ENCODE assay signal across 23 mouse cellular contexts in genomic region chr11:5139372-5139771, GRCm38 (mm10). TPM values are rescaled to one million over a fixed set of nuclear protein-coding genes. Genes with fewer than 3 reads are reported as not detected.
DNase-seq lines count a peak whose midpoint lies in the region; ATAC-seq and TF ChIP-seq lines count a peak whose summit lies in the region.
"Had no signal": no experiment of that assay in that cellular context is flagged by ENCODE, and none has a peak within 500 bp of the region (broad histone marks: within the 10 kb centered on the region; RNA-seq: fewer than 3 reads in every experiment).

No protein-coding gene starts in this region.

- TF ChIP-seq POLR2A in kidney, adult 2 months (IDR thresholded peaks at IDR 0.05; ENCODE audit: low read depth, low read length): no peak

- no peak for ATAC-seq in midbrain, embryonic 11.5 days (ENCODE audit: low FRiP score)
- ATAC-seq in liver, embryonic 14.5 days (ENCODE audit: insufficient read depth): peak; percentile 42
- ATAC-seq in stomach, embryonic 16.5 days (ENCODE audit: insufficient read depth, low FRiP score): no peak
- no peak for ATAC-seq in kidney, embryonic 15.5 days (replicated peaks; ENCODE audit: low FRiP score)
- ATAC-seq in heart, embryonic 12.5 days (ENCODE audit: insufficient number of reproducible peaks, low FRiP score): no peak
- ATAC-seq: forebrain, postnatal 0 days; midbrain, embryonic 15.5 days; Patski had no signal

- H3K4me1 ChIP-seq in midbrain, embryonic 10.5 days: peaks cover 22% of the 10 kb centered on the region
- H3K4me1 ChIP-seq in midbrain, embryonic 11.5 days (ENCODE audit: control insufficient read depth, insufficient read depth, low read length): no peaks in the 10 kb centered on the region
- H3K4me1 ChIP-seq in liver, embryonic 14.5 days (replicated peaks; ENCODE audit: control insufficient read depth in 2 of 2, insufficient read depth in 2 of 2, low read length in 1 of 2): peaks cover 0 to 11% of the 10 kb centered on the region in 2 experiments; a peak in 2 of 4 replicates
- peaks cover 39% of the 10 kb centered on the region for H3K4me1 ChIP-seq in stomach, embryonic 16.5 days (ENCODE audit: control insufficient read depth, insufficient read depth, low read length)
- H3K4me1 ChIP-seq in kidney, embryonic 15.5 days: peaks cover 44% of the 10 kb centered on the region
- no peaks in the 10 kb centered on the region for H3K4me1 ChIP-seq in kidney, adult 2 months (ENCODE audit: control insufficient read depth, insufficient read depth, low read length)
- H3K4me1 ChIP-seq in heart, embryonic 12.5 days (replicated peaks): peaks cover 26% of the 10 kb centered on the region

- H3K9ac ChIP-seq in midbrain, embryonic 11.5 days (ENCODE audit: low read length): no peak overlapping the region
- no peak overlapping the region for H3K9ac ChIP-seq in liver, embryonic 14.5 days (replicated peaks)
- H3K9ac ChIP-seq in stomach, embryonic 16.5 days (ENCODE audit: low read length): peak overlapping the region; percentile 40
- no peak overlapping the region for H3K9ac ChIP-seq in kidney, embryonic 15.5 days
- H3K9ac ChIP-seq in heart, embryonic 12.5 days: no peak overlapping the region
- H3K9ac ChIP-seq: forebrain, postnatal 0 days; heart, embryonic 13.5 days; hindbrain, embryonic 13.5 days; lung, embryonic 14.5 days; midbrain, embryonic 15.5 days had no signal

- no peaks in the 10 kb centered on the region for H3K27me3 ChIP-seq in midbrain, embryonic 10.5 days (ENCODE audit: low read depth, poor library complexity, severe bottlenecking)
- no peaks in the 10 kb centered on the region for H3K27me3 ChIP-seq in midbrain, embryonic 11.5 days (ENCODE audit: control insufficient read depth, insufficient read depth, low read length)
- H3K27me3 ChIP-seq in liver, embryonic 14.5 days (ENCODE audit: control insufficient read depth, insufficient read depth, low read length): no peaks in the 10 kb centered on the region
- no peaks in the 10 kb centered on the region for H3K27me3 ChIP-seq in stomach, embryonic 16.5 days (ENCODE audit: control insufficient read depth, insufficient read depth, low read length)
- no peaks in the 10 kb centered on the region for H3K27me3 ChIP-seq in kidney, embryonic 15.5 days
- H3K27me3 ChIP-seq in kidney, adult 2 months (replicated peaks; ENCODE audit: control insufficient read depth, insufficient read depth, low read length): no peaks in the 10 kb centered on the region
- no peaks in the 10 kb centered on the region for H3K27me3 ChIP-seq in heart, embryonic 12.5 days (replicated peaks)
- H3K27me3 ChIP-seq: heart, embryonic 13.5 days; hindbrain, embryonic 13.5 days; midbrain, embryonic 15.5 days had no signal

- no peak for TF ChIP-seq CTCF in liver, embryonic 14.5 days (IDR thresholded peaks at IDR 0.05; ENCODE audit: low read depth)
- TF ChIP-seq CTCF in kidney, adult 2 months (conservative IDR thresholded peaks at IDR 0.05; ENCODE audit: insufficient read depth, insufficient read length, low read depth, low read length): no peak

- no peak for TF ChIP-seq EP300 in liver, embryonic 14.5 days (IDR thresholded peaks at IDR 0.05; ENCODE audit: low read depth)

- WGBS in midbrain, embryonic 10.5 days: 75% methylated on average over 9 of the region's 9 CpGs
- 79% methylated on average over 9 of the region's 9 CpGs for WGBS in midbrain, embryonic 11.5 days
- WGBS in liver, embryonic 14.5 days (ENCODE audit: insufficient replicate concordance): 65% methylated on average over 9 of the region's 9 CpGs
- 37% methylated on average over 9 of the region's 9 CpGs for WGBS in stomach, embryonic 16.5 days
- WGBS in kidney, embryonic 15.5 days: 50% methylated on average over 9 of the region's 9 CpGs
- WGBS in kidney, adult 2 months: 85% methylated on average over 9 of the region's 9 CpGs
- WGBS in heart, embryonic 12.5 days: 82% methylated on average over 9 of the region's 9 CpGs

- H3K4me3 ChIP-seq in midbrain, embryonic 10.5 days: no peak overlapping the region
- H3K4me3 ChIP-seq in midbrain, embryonic 11.5 days (ENCODE audit: low read depth, low read length): no peak overlapping the region
- no peak overlapping the region for H3K4me3 ChIP-seq in liver, embryonic 14.5 days (ENCODE audit: insufficient read depth in 1 of 2, low read depth in 2 of 2, low read length in 2 of 2)
- H3K4me3 ChIP-seq in stomach, embryonic 16.5 days (replicated peaks; ENCODE audit: low read length): no peak overlapping the region
- H3K4me3 ChIP-seq in kidney, embryonic 15.5 days (replicated peaks): no peak overlapping the region
- H3K4me3 ChIP-seq in kidney, adult 2 months (ENCODE audit: insufficient read depth, low read depth, low read length): no peak overlapping the region
- H3K4me3 ChIP-seq in heart, embryonic 12.5 days: no peak overlapping the region
- H3K4me3 ChIP-seq: heart, embryonic 13.5 days; hindbrain, embryonic 13.5 days; left cerebral cortex, adult 2 months; limb, embryonic 10.5 days; midbrain, embryonic 15.5 days; myocyte had no signal

- H3K4me2 ChIP-seq in midbrain, embryonic 11.5 days: no peak overlapping the region
- H3K4me2 ChIP-seq in liver, embryonic 14.5 days (ENCODE audit: low read depth): 0 out of 2 replicates have a peak overlapping the region, but pooled peaks have one; percentile 2
- H3K4me2 ChIP-seq in stomach, embryonic 16.5 days (ENCODE audit: low read depth, low read length): peak overlapping the region; percentile 29
- H3K4me2 ChIP-seq in kidney, embryonic 15.5 days: no peak overlapping the region
- H3K4me2 ChIP-seq in heart, embryonic 12.5 days: no peak overlapping the region
- H3K4me2 ChIP-seq: heart, embryonic 13.5 days; hindbrain, embryonic 13.5 days; lung, embryonic 14.5 days; midbrain, embryonic 15.5 days had no signal

- H3K36me3 ChIP-seq in midbrain, embryonic 10.5 days: peaks cover 11% of the 10 kb centered on the region
- H3K36me3 ChIP-seq in midbrain, embryonic 11.5 days (ENCODE audit: control insufficient read depth, insufficient read depth, low read length): no peaks in the 10 kb centered on the region
- H3K36me3 ChIP-seq in liver, embryonic 14.5 days (replicated peaks; ENCODE audit: control insufficient read depth, insufficient read depth, low read depth): no peaks in the 10 kb centered on the region
- no peaks in the 10 kb centered on the region for H3K36me3 ChIP-seq in stomach, embryonic 16.5 days (ENCODE audit: control insufficient read depth, insufficient read depth, low read length)
- H3K36me3 ChIP-seq in kidney, embryonic 15.5 days: peaks cover 25% of the 10 kb centered on the region
- H3K36me3 ChIP-seq in kidney, adult 2 months (ENCODE audit: control insufficient read depth, insufficient read depth, low read length): no peaks in the 10 kb centered on the region
- H3K36me3 ChIP-seq in heart, embryonic 12.5 days: no peaks in the 10 kb centered on the region
- H3K36me3 ChIP-seq: heart, embryonic 13.5 days; hindbrain, embryonic 13.5 days; limb, embryonic 10.5 days; midbrain, embryonic 15.5 days had no signal

- peak overlapping the region; percentile 52; the same call in 1 of the 2 replicates for H3K27ac ChIP-seq in midbrain, embryonic 10.5 days (replicated peaks)
- no peak overlapping the region for H3K27ac ChIP-seq in midbrain, embryonic 11.5 days (ENCODE audit: low read depth, low read length)
- no peak overlapping the region for H3K27ac ChIP-seq in liver, embryonic 14.5 days
- peak overlapping the region; percentile 73 for H3K27ac ChIP-seq in stomach, embryonic 16.5 days (ENCODE audit: low read length)
- no peak overlapping the region for H3K27ac ChIP-seq in kidney, embryonic 15.5 days
- no peak overlapping the region for H3K27ac ChIP-seq in kidney, adult 2 months (ENCODE audit: insufficient read depth, low read depth, low read length)
- H3K27ac ChIP-seq in heart, embryonic 12.5 days (ENCODE audit: poor library complexity, severe bottlenecking): no peak overlapping the region
- H3K27ac ChIP-seq: heart, embryonic 13.5 days; hindbrain, embryonic 13.5 days; left cerebral cortex, adult 2 months; limb, embryonic 10.5 days; midbrain, embryonic 15.5 days had no signal

- no peak for DNase-seq in midbrain, embryonic 10.5 days (ENCODE audit: low spot score)
- no peak for DNase-seq in midbrain, embryonic 11.5 days (ENCODE audit: low spot score, missing footprints)
- peak; percentile 43 for DNase-seq in liver
- DNase-seq in liver, embryonic 14.5 days (ENCODE audit: low read depth in 3 of 3, low spot score in 3 of 3): peak in 1 of 3 experiments; percentile 26
- no peak for DNase-seq in kidney, adult 2 months
- DNase-seq: adrenal gland, postnatal 14 days; cerebellum, postnatal 14 days; forebrain, postnatal 0 days; kidney, adult 11 months; kidney, postnatal 10 days; right cerebral cortex, postnatal 14 days; thymus, postnatal 36 days had no signal

- H3K9me3 ChIP-seq in midbrain, embryonic 10.5 days (replicated peaks): no peaks in the 10 kb centered on the region
- no peaks in the 10 kb centered on the region for H3K9me3 ChIP-seq in midbrain, embryonic 11.5 days (ENCODE audit: control insufficient read depth, low read length)
- H3K9me3 ChIP-seq in liver, embryonic 14.5 days (ENCODE audit: control insufficient read depth, low read length): no peaks in the 10 kb centered on the region
- no peaks in the 10 kb centered on the region for H3K9me3 ChIP-seq in stomach, embryonic 16.5 days (replicated peaks; ENCODE audit: control insufficient read depth, low read length)
- no peaks in the 10 kb centered on the region for H3K9me3 ChIP-seq in kidney, embryonic 15.5 days (replicated peaks)
- H3K9me3 ChIP-seq in heart, embryonic 12.5 days (replicated peaks): no peaks in the 10 kb centered on the region
- H3K9me3 ChIP-seq: heart, embryonic 13.5 days; hindbrain, embryonic 13.5 days; limb, embryonic 10.5 days; midbrain, embryonic 15.5 days had no signal

RNA-seq across cellular contexts. Expression of gene Emid1, which starts 12.7 kb away (rescaled TPM):
- 21.9 and 28.2 TPM in 2 replicates for polyA plus RNA-seq in midbrain, embryonic 10.5 days (2016; fragmentation: Nextera tagmentation; extraction: Ambion mirVana)
- 12.3 and 13.7 TPM in 2 replicates for polyA plus RNA-seq in midbrain, embryonic 11.5 days (2014; fragmentation: Nextera tagmentation; extraction: Ambion mirVana)
- polyA plus RNA-seq in liver, embryonic 14.5 days (2012; rRNA removed): 1.3 and 1.5 TPM in 2 replicates
- 1.3 and 1.9 TPM in 2 replicates for polyA plus RNA-seq in liver, embryonic 14.5 days (2014; fragmentation: Nextera tagmentation; extraction: Ambion mirVana)
- 59.1 and 60.4 TPM in 2 replicates for polyA plus RNA-seq in stomach, embryonic 16.5 days (2015; fragmentation: Nextera tagmentation; extraction: Ambion mirVana)
- 190 and 191 TPM in 2 replicates for polyA plus RNA-seq in kidney, embryonic 15.5 days (2015; fragmentation: Nextera tagmentation; extraction: Ambion mirVana)
- polyA plus RNA-seq in kidney, adult 2 months (2012; rRNA removed): 21.9 and 23.2 TPM in 2 replicates
- 9.0 and 10.0 TPM in 2 replicates for polyA plus RNA-seq in heart, embryonic 12.5 days (2016; fragmentation: Nextera tagmentation; extraction: Ambion mirVana)
- polyA plus RNA-seq: Patski had no signal

RNA-seq across cellular contexts. Expression of gene Ewsr1, which starts 40.3 kb away (rescaled TPM):
- polyA plus RNA-seq in midbrain, embryonic 10.5 days (2016; fragmentation: Nextera tagmentation; extraction: Ambion mirVana): 903 and 985 TPM in 2 replicates
- 419 and 422 TPM in 2 replicates for polyA plus RNA-seq in midbrain, embryonic 11.5 days (2014; fragmentation: Nextera tagmentation; extraction: Ambion mirVana)
- 185 and 220 TPM in 2 replicates for polyA plus RNA-seq in liver, embryonic 14.5 days (2012; rRNA removed)
- 113 and 132 TPM in 2 replicates for polyA plus RNA-seq in liver, embryonic 14.5 days (2014; fragmentation: Nextera tagmentation; extraction: Ambion mirVana)
- 530 and 537 TPM in 2 replicates for polyA plus RNA-seq in stomach, embryonic 16.5 days (2015; fragmentation: Nextera tagmentation; extraction: Ambion mirVana)
- polyA plus RNA-seq in kidney, embryonic 15.5 days (2015; fragmentation: Nextera tagmentation; extraction: Ambion mirVana): 788 and 840 TPM in 2 replicates
- 204 and 218 TPM in 2 replicates for polyA plus RNA-seq in kidney, adult 2 months (2012; rRNA removed)
- polyA plus RNA-seq in heart, embryonic 12.5 days (2016; fragmentation: Nextera tagmentation; extraction: Ambion mirVana): 475 and 499 TPM in 2 replicates

RNA-seq across cellular contexts. Expression of gene Rhbdd3, which starts 40.6 kb away (rescaled TPM):
- 33.0 and 33.6 TPM in 2 replicates for polyA plus RNA-seq in midbrain, embryonic 10.5 days (2016; fragmentation: Nextera tagmentation; extraction: Ambion mirVana)
- polyA plus RNA-seq in midbrain, embryonic 11.5 days (2014; fragmentation: Nextera tagmentation; extraction: Ambion mirVana): 20.4 and 21.3 TPM in 2 replicates
- polyA plus RNA-seq in liver, embryonic 14.5 days (2012; rRNA removed): 11.0 and 15.0 TPM in 2 replicates
- polyA plus RNA-seq in liver, embryonic 14.5 days (2014; fragmentation: Nextera tagmentation; extraction: Ambion mirVana): 11.1 and 11.8 TPM in 2 replicates
- polyA plus RNA-seq in stomach, embryonic 16.5 days (2015; fragmentation: Nextera tagmentation; extraction: Ambion mirVana): 24.8 and 25.2 TPM in 2 replicates
- polyA plus RNA-seq in kidney, embryonic 15.5 days (2015; fragmentation: Nextera tagmentation; extraction: Ambion mirVana): 26.4 and 31.9 TPM in 2 replicates
- polyA plus RNA-seq in kidney, adult 2 months (2012; rRNA removed): 26.4 and 35.6 TPM in 2 replicates
- polyA plus RNA-seq in heart, embryonic 12.5 days (2016; fragmentation: Nextera tagmentation; extraction: Ambion mirVana): 26.5 and 28.4 TPM in 2 replicates

Comparison
In these comparisons a context has a peak if more than half of its experiments do, and no peak if none do; other contexts are left out.
1. H3K27ac ChIP-seq: peak in midbrain, embryonic 10.5 days (single experiment) and stomach, embryonic 16.5 days (single experiment); none in midbrain, embryonic 11.5 days (single experiment), liver, embryonic 14.5 days (single experiment), kidney, embryonic 15.5 days (single experiment), kidney, adult 2 months (single experiment) and heart, embryonic 12.5 days (single experiment).
2. H3K4me2 ChIP-seq: peak in liver, embryonic 14.5 days (single experiment) and stomach, embryonic 16.5 days (single experiment); none in midbrain, embryonic 11.5 days (single experiment), kidney, embryonic 15.5 days (single experiment) and heart, embryonic 12.5 days (single experiment).